Mouse (Mus musculus): ENCODE measurements at regions not wholly inside any gene's neighbourhood (a gene's known extent, or its start where the extent isn't known, plus 50 kb on each side); places are given as distances from the start of the nearest gene placed in this dataset.

DNA sequence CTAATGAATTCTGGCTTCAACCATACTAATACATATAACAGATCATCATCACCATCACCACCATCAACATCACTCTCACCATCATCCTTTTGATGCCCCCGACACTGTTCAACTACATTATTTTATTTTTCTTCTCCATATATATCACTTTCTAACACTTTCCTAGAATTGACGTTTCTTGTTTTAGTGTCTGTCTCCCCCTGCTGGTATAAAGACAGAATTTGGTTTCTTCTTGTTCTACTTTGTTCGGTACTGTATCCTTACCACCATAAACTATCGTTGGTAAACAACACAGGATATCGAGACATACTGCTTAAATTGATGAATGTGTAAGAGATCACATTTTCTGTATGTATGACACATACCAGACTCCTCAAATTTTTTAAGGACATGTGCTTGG lies 92.5 kb upstream of the Tab3 start:
- peak; percentile 2 for DNase-seq (ENCODE audit: low read depth)

DNA sequence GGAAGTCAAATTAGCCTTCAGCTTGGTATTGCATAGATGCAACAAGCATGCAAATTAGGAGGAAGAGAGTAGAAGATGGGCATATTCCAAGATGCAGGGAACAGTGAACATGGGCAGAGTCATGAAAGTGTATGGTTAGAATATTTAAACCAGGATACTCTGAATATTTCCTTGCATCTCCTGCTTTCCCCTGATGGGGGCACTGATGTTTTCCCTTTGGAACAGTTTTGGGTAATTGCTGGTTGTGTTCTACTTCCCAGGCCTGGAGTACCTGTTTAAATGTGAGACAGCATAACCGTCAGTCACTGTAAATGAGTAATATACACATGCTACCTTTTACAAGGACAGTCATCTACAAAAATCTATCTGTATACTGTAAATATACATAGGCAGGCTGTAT lies 76.9 kb upstream of the Tab3 start:
- DNase-seq (ENCODE audit: low read depth), result no peak

All from naive thymus-derived CD4-positive, alpha-beta T cell, adult 2 months (primary cell).